Mouse (Mus musculus) limb, embryonic 14.5 days (tissue): ENCODE data around the gene Actl6a. TPM values are rescaled to one million over a fixed set of nuclear protein-coding genes. Genes with fewer than 3 reads are reported as not detected.

Source experiments
- ATAC-seq: fragments of 200-750 bp; cut with Nextera tagmentation; 2 replicates; pipeline ENCODE4 v1.8.0; 2017; ENCODE audit warnings: low read depth, moderate number of reproducible peaks, moderate TSS enrichment; ENCODE audit not compliant: low FRiP score
- DNase-seq: peaks from one replicate; pipeline ENCODE4 v3.0.0-alpha.2; 2015; ENCODE audit warnings: low spot score
- H3K27ac ChIP-seq: fragments of 300-500 bp; sonication (generic); replicated peaks from 2 replicates; pipeline ENCODE4 v1.5.1; 2014; ENCODE audit warnings: low read depth, mild to moderate bottlenecking, low read length, moderate library complexity, mixed read lengths
- H3K27me3 ChIP-seq: fragments of 300-500 bp; sonication (generic); 2 replicates; pipeline ENCODE4 v1.6.1; 2014; ENCODE audit warnings: low read length, mixed read lengths; ENCODE audit not compliant: control insufficient read depth, insufficient read depth
- H3K36me3 ChIP-seq: fragments of 300-500 bp; sonication (generic); 2 replicates; pipeline ENCODE4 v1.6.1; 2014; ENCODE audit warnings: mild to moderate bottlenecking, low read length, moderate library complexity, mixed read lengths; ENCODE audit not compliant: control insufficient read depth, insufficient read depth
- H3K4me1 ChIP-seq: fragments of 300-500 bp; sonication (generic); 2 replicates; pipeline ENCODE4 v1.6.1; 2014; ENCODE audit warnings: antibody characterized with exemption, low read length, mixed read lengths; ENCODE audit not compliant: control insufficient read depth, insufficient read depth
- H3K4me2 ChIP-seq: fragments of 300-500 bp; sonication (generic); replicated peaks from 2 replicates; pipeline ENCODE4 v1.6.1; 2014; ENCODE audit warnings: low read depth, mild to moderate bottlenecking, low read length, moderate library complexity; ENCODE audit not compliant: severe bottlenecking
- H3K4me3 ChIP-seq: fragments of 300-500 bp; sonication (generic); replicated peaks from 2 replicates; pipeline ENCODE4 v1.5.1; 2014; ENCODE audit warnings: low read length
- H3K9ac ChIP-seq: fragments of 300-500 bp; sonication (generic); 2 replicates; pipeline ENCODE4 v1.6.1; 2014; ENCODE audit warnings: mild to moderate bottlenecking, low read depth, low read length, moderate library complexity; ENCODE audit not compliant: severe bottlenecking
- H3K9me3 ChIP-seq: fragments of 300-500 bp; sonication (generic); 2 replicates; pipeline ENCODE4 v1.6.1; 2016; ENCODE audit warnings: low read length; ENCODE audit not compliant: control insufficient read depth
- POLR2A ChIP-seq: fragments of 200-500 bp; IDR thresholded peaks from 2 replicates; pipeline ENCODE4 v1.8.0; 2012; ENCODE audit warnings: inconsistent platforms, mild to moderate bottlenecking, moderate library complexity, borderline replicate concordance; ENCODE audit not compliant: insufficient read depth, insufficient read length; ENCODE audit errors: extremely low read depth
- WGBS: fragments of 180-500 bp; shearing (Covaris S2); extraction: QIAGEN DNeasy Blood & Tissue Kit; methylation state at CpG from one replicate; pipeline ENCODE4 v1.1.7; 2014; 5-methylcytosine and 5-hydroxymethylcytosine counted together
- polyA plus RNA-seq, 2 experiments: library from polyadenylated mRNA; depleted of rRNA in 1 of 2; stranded (reverse) in 1 of 2; unstranded in 1 of 2; fragments of >200 nt; fragmentation: Nextera tagmentation in 1 of 2; extraction: Ambion mirVana in 1 of 2; gene quantifications; 2 replicates each; pipeline versions ENCODE4 v1.2.1 to v1.2.3; 2012 to 2014

Actl6a gene
- polyA plus RNA-seq, 2 experiments, result 67.9 to 124 TPM

DNA sequence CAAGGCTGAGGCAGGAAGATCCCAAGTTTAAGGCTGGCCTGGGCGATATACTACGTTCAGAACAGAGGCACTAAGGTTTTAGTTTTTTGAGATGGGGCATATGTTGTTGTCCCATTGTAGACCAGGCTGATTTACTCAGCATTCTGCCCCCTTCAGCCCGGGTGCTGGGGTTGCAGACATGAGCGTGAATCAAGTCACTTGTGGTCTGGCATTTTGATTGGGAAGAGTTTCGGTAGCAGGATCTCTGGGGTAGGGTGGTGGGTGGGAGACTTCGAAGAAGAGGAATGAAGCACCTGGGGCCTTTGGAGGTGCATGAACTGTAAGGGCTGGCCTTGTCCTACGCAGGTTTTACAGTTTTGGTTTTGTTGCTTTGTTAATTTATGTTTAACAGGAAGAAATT lies 18.1 kb downstream of the Actl6a start:
- Histone ChIP-seq H3K9ac (no peak overlapping the region), H3K27ac (no peak overlapping the region), H3K27me3 (no peaks in the 10 kb centered on the region), H3K4me2 (no peak overlapping the region), H3K36me3 (peaks cover 85% of the 10 kb centered on the region), H3K4me1 (no peaks in the 10 kb centered on the region), H3K4me3 (no peak overlapping the region), H3K9me3 (peaks cover 3% of the 10 kb centered on the region; the same call in 1 of the 2 replicates)
- 95% methylated on average over 7 of the region's 7 CpGs for WGBS
- no peak for DNase-seq
- no peak for ATAC-seq
- TF ChIP-seq POLR2A, result no peak

- H3K36me3 ChIP-seq, result peaks cover 85% of the 10 kb centered on the region
- no peak for TF ChIP-seq POLR2A
- no peak for DNase-seq
- H3K9ac ChIP-seq, result no peak overlapping the region
- H3K9me3 ChIP-seq, result peaks cover 3% of the 10 kb centered on the region; the same call in 1 of the 2 replicates
- WGBS, result 81% methylated on average over 5 of the region's 5 CpGs
- no peaks in the 10 kb centered on the region for H3K4me1 ChIP-seq
- no peak overlapping the region for H3K4me3 ChIP-seq
- no peak overlapping the region for H3K4me2 ChIP-seq
- H3K27me3 ChIP-seq, result no peaks in the 10 kb centered on the region
- ATAC-seq, result no peak
- H3K27ac ChIP-seq, result no peak overlapping the region
Observed at GRCm38 (mm10) chr3:32725951-32726350, 19.9 kb downstream of the Actl6a start.

GRCm38 (mm10) chr3:32727861-32728260 lies 21.8 kb downstream of the Actl6a start:
- TF ChIP-seq POLR2A, result no peak
- WGBS, result 93% methylated on average over 4 of the region's 4 CpGs
- Histone ChIP-seq H3K9me3 (peaks cover 3% of the 10 kb centered on the region; the same call in 1 of the 2 replicates), H3K4me2 (no peak overlapping the region), H3K36me3 (peaks cover 85% of the 10 kb centered on the region), H3K27me3 (no peaks in the 10 kb centered on the region), H3K4me3 (no peak overlapping the region), H3K9ac (no peak overlapping the region), H3K4me1 (no peaks in the 10 kb centered on the region), H3K27ac (no peak overlapping the region)
- DNase-seq (no peak), ATAC-seq (no peak)

DNA sequence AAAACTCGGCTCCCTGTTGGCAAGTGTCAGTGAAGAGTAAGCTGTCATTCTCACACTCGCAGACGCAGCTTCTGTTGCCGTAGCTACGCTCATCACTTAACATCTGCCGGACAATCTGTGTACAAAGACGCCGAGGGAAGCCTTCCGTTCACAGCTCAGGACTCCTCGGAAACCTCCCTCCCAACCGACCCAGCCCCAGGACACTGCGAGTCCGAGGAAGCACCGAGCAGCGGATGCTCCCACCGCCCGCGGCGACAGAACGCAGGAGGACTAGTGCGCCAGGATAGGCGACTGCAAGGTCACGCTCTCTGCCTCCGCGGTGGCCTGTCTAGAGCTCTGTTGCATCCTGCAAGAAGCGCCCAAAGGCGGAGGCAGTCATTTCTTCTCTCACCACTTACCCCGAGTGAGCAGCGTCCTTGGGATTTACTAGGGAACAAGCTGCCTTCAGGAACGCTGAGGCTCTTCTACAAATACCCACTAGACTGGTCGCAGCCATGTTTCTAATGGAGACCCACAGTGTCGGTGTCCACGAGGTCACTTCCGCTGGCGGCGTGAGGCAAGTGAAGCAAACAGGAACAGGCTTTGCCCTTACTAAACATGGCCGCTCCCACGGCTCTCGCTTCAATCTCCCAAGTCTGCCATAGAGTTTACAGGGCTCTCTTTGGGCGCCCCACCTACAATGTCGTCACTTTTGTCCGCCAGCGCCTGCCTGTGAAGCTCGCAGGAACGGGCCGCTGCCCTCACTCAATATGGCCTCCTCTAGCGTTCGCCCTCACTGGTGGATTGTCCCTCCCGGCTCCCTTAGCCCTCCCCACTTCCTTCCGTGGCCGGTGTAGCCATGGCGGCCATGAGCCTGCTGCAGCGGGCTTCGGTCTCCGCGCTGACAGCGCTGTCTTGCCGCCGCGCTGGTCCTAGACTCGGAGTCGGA lies 30.4 kb downstream of the Actl6a start, which contains the start of gene Ndufb5:
Ndufb5 (plus strand) TSS at position 747 of the 928 bp plus-strand sequence.
- H3K36me3 ChIP-seq, result peaks cover 27% of the 10 kb centered on the region
- peak within 1 kb of the TSS; percentile 86 for H3K4me3 ChIP-seq
- H3K4me2 ChIP-seq, result peak within 1 kb of the TSS; percentile 79
- ATAC-seq (peak; percentile 96), DNase-seq (peak; percentile 99)
- no peaks in the 10 kb centered on the region for H3K27me3 ChIP-seq
- H3K27ac ChIP-seq, result peak within 1 kb of the TSS; percentile 50; the same call in 1 of the 2 replicates
- peak; percentile 90; the same call in 1 of the 2 replicates for TF ChIP-seq POLR2A
- WGBS, result 1% methylated on average over 52 of the region's 62 CpGs
- peak within 1 kb of the TSS; percentile 70 for H3K9ac ChIP-seq
- H3K9me3 ChIP-seq, result no peaks in the 10 kb centered on the region
- peaks cover 7% of the 10 kb centered on the region for H3K4me1 ChIP-seq

GRCm38 (mm10) chr3:32737172-32737655 lies 31.1 kb downstream of the Actl6a start, which contains the start of gene Mrpl47:
Gene Mrpl47 (minus strand): TSS chr3:32737605.
- ATAC-seq, result peak; percentile 38
- WGBS, result 3% methylated on average over 31 of the region's 31 CpGs
- peaks cover 20% of the 10 kb centered on the region for H3K36me3 ChIP-seq

More at GRCm38 (mm10) chr3:32737172-32737655, 31.1 kb downstream of the Actl6a start, which contains the start of gene Mrpl47:
- no peak for TF ChIP-seq POLR2A
- Histone ChIP-seq H3K9ac (peak within 1 kb of the TSS; percentile 70), H3K4me2 (peak within 1 kb of the TSS; percentile 79), H3K4me1 (peaks cover 7% of the 10 kb centered on the region), H3K4me3 (peak within 1 kb of the TSS; percentile 86), H3K27ac (peak within 1 kb of the TSS; percentile 50; the same call in 1 of the 2 replicates), H3K9me3 (no peaks in the 10 kb centered on the region), H3K27me3 (no peaks in the 10 kb centered on the region)
- no peak for DNase-seq
